Mouse (Mus musculus) embryonic fibroblast, embryonic 13.5 days (primary cell): Measurements from ENCODE around the gene Vmn1r203. TPM values are rescaled to one million over a fixed set of nuclear protein-coding genes. Genes with fewer than 3 reads are reported as not detected.
"Not testable (repeated sequence)": the region's sequence is repeated elsewhere in the genome, so short reads cannot be mapped to it uniquely, and the experiment has no call there.

Experiments
- H3K27ac ChIP-seq: 2 replicates; pipeline ENCODE4 v1.5.1; 2012; ENCODE audit warnings: low read length, control low read depth, inconsistent platforms; ENCODE audit not compliant: insufficient read depth
- H3K4me1 ChIP-seq: 2 replicates; pipeline ENCODE4 v1.6.1; 2011; ENCODE audit warnings: low read length; ENCODE audit not compliant: control insufficient read depth, insufficient read depth
- H3K4me3 ChIP-seq: 2 replicates; pipeline ENCODE4 v1.5.1; 2011; ENCODE audit warnings: mild to moderate bottlenecking, control low read depth, low read length; ENCODE audit not compliant: insufficient read depth
- CTCF ChIP-seq: IDR thresholded peaks from 2 replicates; pipeline ENCODE4 v1.5.1; 2011; ENCODE audit warnings: mild to moderate bottlenecking, control low read depth, low read length, moderate library complexity, borderline replicate concordance; ENCODE audit not compliant: insufficient read depth
- POLR2A ChIP-seq: IDR thresholded peaks from 2 replicates; pipeline ENCODE4 v1.6.1; 2011; ENCODE audit warnings: low read depth, mild to moderate bottlenecking, control low read depth, low read length, moderate library complexity
- polyA plus RNA-seq: library from polyadenylated mRNA; stranded (reverse); fragments of >200 nt; gene quantifications from 2 replicates; pipeline ENCODE4 v1.2.4, GENCODE M21; 2011; ENCODE audit warnings: low read depth; ENCODE audit not compliant: missing spikeins, insufficient read length

The Vmn1r203 gene
- polyA plus RNA-seq: not detected in 2 replicates

GRCm38 (mm10) chr13:22517814-22518213 lies at the start of gene Vmn1r203:
TSS of gene Vmn1r203 (plus strand) at chr13:22518114.
- H3K27ac ChIP-seq: no peak within 1 kb of the TSS
- no peak for TF ChIP-seq CTCF
- TF ChIP-seq POLR2A: no peak
- no peaks in the 10 kb centered on the region for H3K4me1 ChIP-seq
- no peak within 1 kb of the TSS for H3K4me3 ChIP-seq

- Histone ChIP-seq H3K4me1 (no peaks in the 10 kb centered on the region), H3K4me3 (no peak within 1 kb of the TSS), H3K27ac (no peak within 1 kb of the TSS)
- TF ChIP-seq POLR2A (no peak), CTCF (no peak)
Observed at GRCm38 (mm10) chr13:22471623-22472022, 46.3 kb upstream of the Vmn1r203 start, which contains the start of gene Vmn1r201. TSS of gene Vmn1r201 (plus strand) at chr13:22471923.

GRCm38 (mm10) chr13:22502431-22502830 lies 15.5 kb upstream of the Vmn1r203 start:
- TF ChIP-seq POLR2A: no peak
- TF ChIP-seq CTCF: no peak
- no peak overlapping the region for H3K4me3 ChIP-seq
- H3K4me1 ChIP-seq: no peaks in the 10 kb centered on the region
- no peak overlapping the region for H3K27ac ChIP-seq

GRCm38 (mm10) chr13:22505281-22505680 lies 12.6 kb upstream of the Vmn1r203 start, which contains the start of gene Vmn1r202:
TSS of gene Vmn1r202 (minus strand) at chr13:22505381.
- TF ChIP-seq POLR2A (no peak), CTCF (no peak)
- Histone ChIP-seq H3K4me1 (no peaks in the 10 kb centered on the region), H3K27ac (no peak within 1 kb of the TSS), H3K4me3 (no peak within 1 kb of the TSS)

GRCm38 (mm10) chr13:22552898-22553297 lies 35.0 kb downstream of the Vmn1r203 start, which contains the start of gene Vmn1r204:
TSS of gene Vmn1r204 (plus strand) at chr13:22553198.
- H3K4me3 ChIP-seq, H3K4me1 ChIP-seq: not testable (repeated sequence)

GRCm38 (mm10) chr13:22574911-22575310 lies 57.0 kb downstream of the Vmn1r203 start:
- not testable (repeated sequence) for H3K4me1 ChIP-seq, H3K27ac ChIP-seq, H3K4me3 ChIP-seq

More at GRCm38 (mm10) chr13:22552898-22553297, 35.0 kb downstream of the Vmn1r203 start, which contains the start of gene Vmn1r204:
- not testable (repeated sequence) for H3K27ac ChIP-seq

Other genes with a start within 250 kb of the Vmn1r203 start
- gene Vmn1r195, start 247.6 kb upstream of the Vmn1r203 start, polyA plus RNA-seq: not detected in 2 replicates
- not detected in 2 replicates for gene Vmn1r196, start 228.2 kb upstream of the Vmn1r203 start, polyA plus RNA-seq
- gene Vmn1r197, start 193.5 kb upstream of the Vmn1r203 start, polyA plus RNA-seq: not detected in 2 replicates
- not detected in 2 replicates for gene Vmn1r198, start 167.8 kb upstream of the Vmn1r203 start, polyA plus RNA-seq
- gene Vmn1r199, start 138.3 kb upstream of the Vmn1r203 start, polyA plus RNA-seq: not detected in 2 replicates
- not detected in 2 replicates for gene Vmn1r200, start 127.7 kb upstream of the Vmn1r203 start, polyA plus RNA-seq
- not detected in 2 replicates for gene Vmn1r201, start 46.2 kb upstream of the Vmn1r203 start, polyA plus RNA-seq
- gene Vmn1r202, start 12.7 kb upstream of the Vmn1r203 start, polyA plus RNA-seq: not detected in 2 replicates
- gene Vmn1r204, start 35.1 kb downstream of the Vmn1r203 start, polyA plus RNA-seq: not detected in 2 replicates
- not detected in 2 replicates for gene Vmn1r205, start 74.9 kb downstream of the Vmn1r203 start, polyA plus RNA-seq
- gene Vmn1r206, start 106.1 kb downstream of the Vmn1r203 start, polyA plus RNA-seq: not detected in 2 replicates
- gene Vmn1r207-ps, start 211.5 kb downstream of the Vmn1r203 start, polyA plus RNA-seq: not detected in 2 replicates